10 mouse cellular contexts compared by ENCODE assay signal in genomic region chr15:7201421-7202380, GRCm38 (mm10).
DNase-seq lines count a peak whose midpoint lies in the region; ATAC-seq and TF ChIP-seq lines count a peak whose summit lies in the region.
"Had no signal": no experiment of that assay in that cellular context is flagged by ENCODE, and none has a peak within 500 bp of the region (broad histone marks: within the 10 kb centered on the region; RNA-seq: fewer than 3 reads in every experiment).

No protein-coding gene starts in this region.

- H3K4me3 ChIP-seq in hindbrain, embryonic 13.5 days: no peak overlapping the region
- H3K4me3 ChIP-seq in hindbrain, embryonic 12.5 days: no peak overlapping the region
- no peak overlapping the region for H3K4me3 ChIP-seq in neural tube, embryonic 14.5 days (ENCODE audit: low read depth, low read length)
- no peak overlapping the region for H3K4me3 ChIP-seq in neural tube, embryonic 15.5 days (replicated peaks)
- H3K4me3 ChIP-seq in hindbrain, embryonic 16.5 days (ENCODE audit: low read length): no peak overlapping the region
- H3K4me3 ChIP-seq in stomach, postnatal 0 days (ENCODE audit: low read depth, low read length): no peak overlapping the region

- peak; percentile 75 for TF ChIP-seq EP300 in stomach, postnatal 0 days (optimal IDR thresholded peaks at IDR 0.05)

- peak overlapping the region; percentile 62 for H3K27ac ChIP-seq in hindbrain, embryonic 13.5 days
- H3K27ac ChIP-seq in hindbrain, embryonic 12.5 days: no peak overlapping the region
- H3K27ac ChIP-seq in neural tube, embryonic 14.5 days (ENCODE audit: low read depth, low read length): peak overlapping the region; percentile 23; the same call in 1 of the 2 replicates
- H3K27ac ChIP-seq in neural tube, embryonic 15.5 days (replicated peaks): no peak overlapping the region; the same call in 1 of the 2 replicates
- peak overlapping the region; percentile 37; the same call in 1 of the 2 replicates for H3K27ac ChIP-seq in hindbrain, embryonic 16.5 days (ENCODE audit: low read depth, low read length)
- H3K27ac ChIP-seq in stomach, postnatal 0 days (replicated peaks): peak overlapping the region; percentile 92

- no peak for ATAC-seq in hindbrain, embryonic 13.5 days (ENCODE audit: low FRiP score)
- ATAC-seq in hindbrain, embryonic 12.5 days (ENCODE audit: low FRiP score): no peak
- ATAC-seq in neural tube, embryonic 14.5 days (ENCODE audit: low read depth): no peak
- no peak for ATAC-seq in neural tube, embryonic 15.5 days (ENCODE audit: low FRiP score)
- ATAC-seq in hindbrain, embryonic 16.5 days: no peak
- ATAC-seq in stomach, postnatal 0 days (ENCODE audit: low FRiP score, low TSS enrichment): peak; percentile 82
- ATAC-seq: forebrain, embryonic 14.5 days had no signal

- TF ChIP-seq CTCF in stomach, postnatal 0 days (IDR thresholded peaks at IDR 0.05; ENCODE audit: low read depth): peak; percentile 14; the same call in 1 of the 2 replicates

- intact Hi-C loops in left cerebral cortex, postnatal 36 days (cut with DNase I): no loop called here

- H3K9me3 ChIP-seq in hindbrain, embryonic 13.5 days: no peaks in the 10 kb centered on the region
- no peaks in the 10 kb centered on the region for H3K9me3 ChIP-seq in hindbrain, embryonic 12.5 days (replicated peaks)
- no peaks in the 10 kb centered on the region for H3K9me3 ChIP-seq in neural tube, embryonic 14.5 days (ENCODE audit: control insufficient read depth, low read length)
- H3K9me3 ChIP-seq in neural tube, embryonic 15.5 days (replicated peaks): no peaks in the 10 kb centered on the region
- no peaks in the 10 kb centered on the region for H3K9me3 ChIP-seq in hindbrain, embryonic 16.5 days (ENCODE audit: control insufficient read depth, low read length)
- no peaks in the 10 kb centered on the region for H3K9me3 ChIP-seq in stomach, postnatal 0 days (ENCODE audit: control insufficient read depth, low read length)

- H3K4me1 ChIP-seq in hindbrain, embryonic 13.5 days (replicated peaks): peaks cover 48% of the 10 kb centered on the region
- H3K4me1 ChIP-seq in hindbrain, embryonic 12.5 days: peaks cover 47% of the 10 kb centered on the region
- peaks cover 16% of the 10 kb centered on the region; the same call in 1 of the 2 replicates for H3K4me1 ChIP-seq in neural tube, embryonic 14.5 days (ENCODE audit: control insufficient read depth, insufficient read depth, low read length)
- H3K4me1 ChIP-seq in neural tube, embryonic 15.5 days: peaks cover 32% of the 10 kb centered on the region; the same call in 1 of the 2 replicates
- peaks cover 10% of the 10 kb centered on the region; the same call in 1 of the 2 replicates for H3K4me1 ChIP-seq in hindbrain, embryonic 16.5 days (ENCODE audit: control insufficient read depth, insufficient read depth, low read depth, low read length)
- H3K4me1 ChIP-seq in stomach, postnatal 0 days (replicated peaks; ENCODE audit: control insufficient read depth, insufficient read depth): peaks cover 5% of the 10 kb centered on the region; the same call in 1 of the 2 replicates

- no peak overlapping the region for H3K9ac ChIP-seq in hindbrain, embryonic 13.5 days
- no peak overlapping the region for H3K9ac ChIP-seq in hindbrain, embryonic 12.5 days
- no peak overlapping the region for H3K9ac ChIP-seq in neural tube, embryonic 14.5 days (replicated peaks; ENCODE audit: low read depth, low read length)
- H3K9ac ChIP-seq in neural tube, embryonic 15.5 days (replicated peaks): no peak overlapping the region
- H3K9ac ChIP-seq in hindbrain, embryonic 16.5 days (ENCODE audit: low read depth, low read length): no peak overlapping the region
- H3K9ac ChIP-seq in stomach, postnatal 0 days (ENCODE audit: low read length): no peak overlapping the region

- no peaks in the 10 kb centered on the region for H3K27me3 ChIP-seq in hindbrain, embryonic 13.5 days
- H3K27me3 ChIP-seq in hindbrain, embryonic 12.5 days: no peaks in the 10 kb centered on the region
- H3K27me3 ChIP-seq in neural tube, embryonic 14.5 days (ENCODE audit: control insufficient read depth, insufficient read depth, low read length): no peaks in the 10 kb centered on the region
- H3K27me3 ChIP-seq in neural tube, embryonic 15.5 days (replicated peaks): no peaks in the 10 kb centered on the region
- H3K27me3 ChIP-seq in hindbrain, embryonic 16.5 days (replicated peaks; ENCODE audit: control insufficient read depth, insufficient read depth, low read length): no peaks in the 10 kb centered on the region
- H3K27me3 ChIP-seq in stomach, postnatal 0 days (ENCODE audit: control insufficient read depth, insufficient read depth, low read length): no peaks in the 10 kb centered on the region

- H3K4me2 ChIP-seq in hindbrain, embryonic 13.5 days: no peak overlapping the region
- H3K4me2 ChIP-seq in hindbrain, embryonic 12.5 days (replicated peaks): no peak overlapping the region
- no peak overlapping the region for H3K4me2 ChIP-seq in neural tube, embryonic 14.5 days (ENCODE audit: low read depth, low read length)
- no peak overlapping the region for H3K4me2 ChIP-seq in neural tube, embryonic 15.5 days
- H3K4me2 ChIP-seq in hindbrain, embryonic 16.5 days (ENCODE audit: low read length): no peak overlapping the region
- H3K4me2 ChIP-seq in stomach, postnatal 0 days (replicated peaks; ENCODE audit: low read depth): no peak overlapping the region; the same call in 1 of the 2 replicates

- DNase-seq in stomach, postnatal 0 days (ENCODE audit: low spot score): peak; percentile 36
- DNase-seq in left cerebral cortex, postnatal 36 days (ENCODE audit: low spot score in 2 of 2): no peak
- no peak for DNase-seq in layer of hippocampus, postnatal 25 days (ENCODE audit: extremely low spot score in 1 of 2, low spot score in 1 of 2)
- DNase-seq: kidney, adult 9 months had no signal

- 54% methylated on average over 9 of the region's 9 CpGs for WGBS in hindbrain, embryonic 13.5 days
- 57% methylated on average over 9 of the region's 9 CpGs for WGBS in hindbrain, embryonic 12.5 days
- 62% methylated on average over 9 of the region's 9 CpGs for WGBS in neural tube, embryonic 14.5 days
- WGBS in neural tube, embryonic 15.5 days: 63% methylated on average over 9 of the region's 9 CpGs
- WGBS in hindbrain, embryonic 16.5 days: 55% methylated on average over 9 of the region's 9 CpGs
- WGBS in stomach, postnatal 0 days: 28% methylated on average over 9 of the region's 9 CpGs

- no peaks in the 10 kb centered on the region for H3K36me3 ChIP-seq in hindbrain, embryonic 13.5 days
- H3K36me3 ChIP-seq in hindbrain, embryonic 12.5 days: no peaks in the 10 kb centered on the region
- H3K36me3 ChIP-seq in neural tube, embryonic 14.5 days (ENCODE audit: control insufficient read depth, insufficient read depth, low read length): no peaks in the 10 kb centered on the region
- H3K36me3 ChIP-seq in neural tube, embryonic 15.5 days: no peaks in the 10 kb centered on the region
- no peaks in the 10 kb centered on the region for H3K36me3 ChIP-seq in hindbrain, embryonic 16.5 days (ENCODE audit: control insufficient read depth, insufficient read depth, low read length)
- H3K36me3 ChIP-seq in stomach, postnatal 0 days (ENCODE audit: control insufficient read depth, insufficient read depth, low read length): no peaks in the 10 kb centered on the region

Comparison
In these comparisons a context has a peak if more than half of its experiments do, and no peak if none do; other contexts are left out.
1. H3K27ac ChIP-seq: peak in hindbrain, embryonic 13.5 days (single experiment), neural tube, embryonic 14.5 days (single experiment), hindbrain, embryonic 16.5 days (single experiment) and stomach, postnatal 0 days (single experiment); none in hindbrain, embryonic 12.5 days (single experiment) and neural tube, embryonic 15.5 days (single experiment).